Mouse (Mus musculus) megakaryocyte progenitor cell, adult 5-6 weeks (primary cell): Measurements from ENCODE around the gene Slc6a17. TPM values are rescaled to one million over a fixed set of nuclear protein-coding genes. Genes with fewer than 3 reads are reported as not detected.

ENCODE experiments used
- ATAC-seq: replicated peaks from 2 replicates; pipeline ENCODE4 v1.8.0; 2016; ENCODE audit warnings: mild to moderate bottlenecking, moderate TSS enrichment, inconsistent platforms; ENCODE audit not compliant: poor library complexity
- total RNA-seq, 2 experiments: library from RNA; stranded (forward) in 1 of 2; stranded (reverse) in 1 of 2; fragments of 157-497, 149-512 nt in 1 of 2; fragments of 200-1000 nt in 1 of 2; gene quantifications; 2 replicates each; pipeline versions ENCODE4 v1.2.3 to v1.2.4; 2015 to 2017

Slc6a17 gene
- total RNA-seq, 2 experiments from 2014 or later: not detected

DNA sequence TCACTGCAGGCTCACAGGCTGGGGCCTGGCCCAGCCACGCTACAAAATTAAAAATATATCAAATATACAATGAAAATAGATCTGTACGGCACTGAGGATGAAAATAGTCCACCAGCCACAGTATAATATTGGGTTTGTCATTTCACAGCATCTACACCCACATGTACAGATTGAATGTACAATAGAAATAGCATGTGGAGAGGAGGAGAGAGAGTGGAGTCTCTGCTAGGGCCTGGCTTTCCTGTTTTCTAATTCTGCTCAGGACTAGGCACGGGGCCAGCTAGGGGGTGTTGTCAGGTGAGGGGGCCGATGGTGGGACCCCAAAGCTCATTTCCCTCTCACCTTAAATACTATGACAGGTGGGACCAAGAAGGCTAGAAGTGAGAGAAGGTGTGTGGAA lies 48.8 kb downstream of the Slc6a17 start:
- ATAC-seq: no peak

DNA sequence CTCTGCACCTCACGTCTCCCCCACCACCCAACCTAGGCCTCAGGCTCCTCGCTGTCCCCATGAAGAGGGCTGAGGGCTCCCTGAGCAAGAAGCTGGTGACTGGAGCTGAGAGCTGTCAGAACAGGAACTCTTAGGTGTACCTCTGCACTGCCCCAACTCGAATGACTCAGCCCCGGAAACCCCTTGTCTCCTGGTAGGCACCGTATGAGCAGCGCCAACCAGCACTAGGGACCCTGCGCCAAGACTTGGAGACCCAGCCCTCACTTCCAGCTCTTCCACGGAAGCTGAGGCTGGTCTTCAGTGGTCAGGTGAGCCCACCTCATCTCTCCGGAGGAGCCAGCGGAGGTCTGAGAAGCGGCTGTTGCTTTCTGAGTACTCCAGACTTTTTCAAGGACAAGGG lies 49.7 kb downstream of the Slc6a17 start:
- no peak for ATAC-seq

- peak; percentile 81 for ATAC-seq
Observed at GRCm38 (mm10) chr3:107466577-107466976, 51.2 kb downstream of the Slc6a17 start.

DNA sequence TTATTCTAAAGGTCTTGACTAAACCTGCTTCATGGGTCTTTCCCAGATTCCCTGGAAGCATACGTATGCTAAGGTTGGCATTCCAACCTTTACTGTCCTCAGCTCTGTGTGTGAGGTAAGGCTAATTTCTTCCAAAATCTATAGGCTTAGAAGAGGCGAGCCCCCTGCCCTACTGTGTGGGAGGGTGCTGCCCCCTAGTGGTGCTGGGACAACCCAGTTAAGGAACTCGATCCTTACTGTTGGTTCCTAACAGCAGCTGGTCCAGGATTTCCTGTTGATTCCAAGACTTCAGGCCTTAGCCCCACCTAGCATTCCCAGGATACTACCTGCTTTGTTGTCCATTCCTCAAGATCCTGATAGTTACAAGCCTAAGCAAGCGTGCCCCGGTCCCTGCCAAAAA lies 55.7 kb downstream of the Slc6a17 start:
- ATAC-seq: peak; percentile 59

DNA sequence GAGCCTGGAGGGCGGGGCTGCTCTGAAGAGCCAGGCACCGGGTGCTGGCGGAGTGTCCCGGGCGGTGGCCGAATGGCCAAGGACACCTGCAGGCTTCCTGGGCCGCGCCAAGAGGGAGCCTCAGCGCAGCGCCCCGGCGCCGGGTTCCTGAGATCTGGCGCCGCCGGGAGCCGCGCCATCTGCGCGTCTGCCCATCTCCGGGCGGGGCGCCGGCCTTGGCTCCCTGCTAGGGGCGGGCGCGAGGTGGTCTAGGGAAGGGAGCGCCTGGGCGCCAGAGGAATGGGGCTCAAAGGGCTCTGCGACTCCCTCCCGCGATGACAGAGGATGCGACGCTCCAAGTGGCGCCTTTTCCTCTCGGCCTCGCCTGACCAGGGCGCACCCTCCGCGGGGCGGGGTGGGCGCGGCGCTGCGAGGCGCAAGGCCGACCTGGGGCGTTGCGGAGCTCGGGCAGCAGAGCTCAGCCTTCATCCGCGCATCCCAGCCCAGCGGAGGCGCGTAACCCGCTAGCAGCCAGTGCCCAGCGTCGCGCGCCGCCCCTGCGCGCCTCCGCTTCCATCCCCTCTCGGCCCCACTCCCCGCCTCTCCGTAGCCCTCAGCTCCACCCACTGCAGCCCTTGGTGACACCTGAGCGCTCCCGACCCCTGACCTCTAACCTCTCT lies 57.9 kb downstream of the Slc6a17 start:
- no peak for ATAC-seq

DNA sequence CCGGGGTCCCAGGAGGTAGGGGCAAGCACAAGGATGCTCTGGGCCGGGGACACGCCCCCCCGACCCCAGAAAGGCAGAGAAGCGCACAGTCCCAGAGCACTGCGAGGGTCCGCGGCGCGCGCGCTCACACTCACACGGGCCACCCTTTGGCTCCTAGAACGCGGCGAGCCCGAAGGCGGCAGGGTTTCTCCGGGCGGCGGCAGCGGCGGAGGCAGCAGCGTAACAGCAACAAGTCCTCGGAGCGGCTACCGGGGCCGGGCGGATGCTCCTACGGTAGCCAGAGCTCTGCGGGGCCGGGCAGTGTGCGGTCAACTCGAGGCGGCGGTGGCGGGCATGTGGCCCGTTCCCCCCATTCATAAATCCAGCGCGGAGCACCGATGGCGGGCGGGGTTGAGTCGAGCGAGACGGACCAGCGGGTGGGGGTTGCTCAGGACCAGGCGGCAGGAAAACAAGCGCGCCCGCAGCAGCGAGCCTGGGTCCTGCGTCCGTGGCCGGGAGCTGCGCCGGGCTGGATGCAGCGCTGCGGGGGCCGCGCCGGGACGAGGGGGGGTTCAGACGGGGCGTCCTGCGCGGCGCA lies 58.5 kb downstream of the Slc6a17 start, which contains the start of gene Kcnc4:
TSS of gene Kcnc4 (minus strand) at position 357 of the 577 bp plus-strand sequence.
- no peak for ATAC-seq

DNA sequence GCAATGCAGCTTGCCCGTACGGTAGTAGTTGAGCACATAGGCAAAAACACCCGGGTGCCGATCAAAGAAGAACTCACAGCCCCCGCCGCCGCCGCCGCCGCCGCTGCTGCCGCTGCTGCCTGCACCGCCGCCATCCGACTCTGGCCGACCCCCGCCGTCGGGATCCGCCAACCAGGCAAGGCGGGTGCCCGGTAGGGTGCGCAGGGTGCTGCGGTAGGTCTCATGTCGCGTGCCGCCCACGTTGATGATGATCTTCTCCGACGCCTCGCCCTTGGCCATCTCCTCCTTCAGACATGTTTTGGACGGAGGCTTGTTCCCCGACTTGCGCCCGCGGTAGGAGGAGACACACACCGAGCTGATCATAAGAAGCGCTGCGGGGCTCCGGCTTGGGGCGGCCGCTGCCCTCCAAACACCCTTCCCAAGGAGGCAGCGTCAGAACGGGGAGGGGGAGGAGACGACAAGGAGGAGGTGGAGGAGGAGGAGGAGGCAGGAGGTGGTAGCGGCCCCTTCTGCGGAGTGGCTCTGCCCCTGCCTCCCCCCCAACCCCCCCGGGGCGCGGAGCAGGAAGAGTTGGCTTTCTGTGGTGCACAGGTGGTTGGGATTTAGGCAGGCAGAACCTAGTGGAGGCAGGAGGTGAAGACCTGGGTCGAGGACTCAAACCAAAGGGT lies 59.2 kb downstream of the Slc6a17 start:
- ATAC-seq: peak; percentile 49

DNA sequence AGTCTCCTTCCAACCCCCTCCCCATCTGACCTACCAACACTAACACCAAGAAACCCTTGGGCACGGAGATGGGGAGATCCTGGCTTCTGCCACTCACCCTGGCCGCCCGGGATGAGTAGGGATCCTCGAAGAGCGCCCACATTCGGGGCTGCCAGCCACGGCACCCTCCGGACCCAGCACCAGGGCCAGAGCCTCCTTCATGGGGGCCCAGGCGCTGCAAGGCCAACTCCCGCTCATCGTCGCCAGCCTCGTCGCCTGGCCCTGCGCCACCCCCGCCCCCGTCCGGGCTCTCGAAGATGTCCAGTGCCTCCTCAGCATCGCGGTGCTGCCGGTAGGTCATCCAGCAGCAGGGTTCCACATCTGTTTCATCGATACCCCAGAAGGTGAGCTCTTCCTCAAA lies 59.7 kb downstream of the Slc6a17 start:
- no peak for ATAC-seq

GRCm38 (mm10) chr3:107454280-107454679 lies 63.5 kb downstream of the Slc6a17 start:
- no peak for ATAC-seq

DNA sequence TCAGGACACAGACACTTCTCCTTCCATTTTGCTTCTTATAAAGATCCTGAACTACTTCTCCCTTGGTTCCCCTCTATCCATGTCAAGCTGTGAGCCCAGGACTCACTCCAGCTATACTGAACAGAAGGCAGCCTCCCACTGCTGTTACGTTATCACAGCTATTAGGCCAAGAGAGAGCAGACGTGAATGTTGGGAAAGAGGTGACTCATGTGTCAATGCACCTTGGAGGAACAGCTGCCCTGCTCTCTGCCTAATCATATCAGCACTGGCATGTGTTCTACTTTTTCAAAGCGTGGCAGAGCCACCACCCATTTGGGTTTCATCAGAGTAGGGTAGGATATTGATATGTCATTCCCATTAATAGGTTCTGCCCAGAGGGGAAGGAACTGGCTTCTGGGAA lies 71.0 kb downstream of the Slc6a17 start:
- ATAC-seq: no peak

GRCm38 (mm10) chr3:107443866-107444265 lies 74.0 kb downstream of the Slc6a17 start:
- ATAC-seq: no peak

DNA sequence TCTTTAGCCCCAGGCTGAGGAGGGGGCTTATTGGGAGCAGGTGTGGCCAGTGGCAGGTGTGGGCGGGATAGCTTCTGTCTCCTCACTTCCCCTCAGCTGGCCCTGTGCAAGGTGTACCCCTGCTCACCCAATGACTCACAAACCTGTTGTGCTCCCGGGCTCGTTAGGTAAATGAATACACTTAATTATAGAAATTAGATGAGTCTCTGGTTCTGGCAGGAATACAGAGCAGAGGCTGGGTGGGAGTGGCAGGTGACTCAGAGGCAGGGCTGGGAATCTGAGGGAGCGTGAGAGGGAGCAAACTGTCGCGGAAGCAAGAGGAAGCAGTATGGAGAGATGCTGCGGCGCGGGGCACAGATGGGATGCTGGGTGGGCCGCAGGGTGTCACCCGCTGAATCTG lies 75.6 kb downstream of the Slc6a17 start:
- no peak for ATAC-seq

- no peak for ATAC-seq
Observed at GRCm38 (mm10) chr3:107441306-107441705, 76.5 kb downstream of the Slc6a17 start.

DNA sequence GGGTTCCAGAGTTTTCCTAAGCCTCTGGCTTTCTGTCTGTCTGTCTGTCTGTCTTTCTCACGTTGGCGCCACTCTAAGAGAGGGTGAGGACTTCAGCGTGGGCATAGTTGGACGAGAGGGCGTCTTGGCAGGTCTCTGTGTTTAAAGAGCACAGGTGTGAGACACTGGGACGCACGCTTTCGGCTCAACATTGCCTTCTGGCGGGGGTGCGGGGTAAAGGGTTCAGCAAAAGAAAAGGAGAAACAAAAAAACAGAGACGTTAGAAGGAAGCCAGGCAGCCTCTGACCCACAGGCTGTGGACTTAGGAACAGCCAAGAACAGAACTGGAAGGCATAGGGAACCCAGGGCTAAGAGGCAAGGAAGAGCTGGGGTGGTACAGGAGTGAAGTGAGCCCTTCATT lies 78.5 kb downstream of the Slc6a17 start:
- no peak for ATAC-seq

DNA sequence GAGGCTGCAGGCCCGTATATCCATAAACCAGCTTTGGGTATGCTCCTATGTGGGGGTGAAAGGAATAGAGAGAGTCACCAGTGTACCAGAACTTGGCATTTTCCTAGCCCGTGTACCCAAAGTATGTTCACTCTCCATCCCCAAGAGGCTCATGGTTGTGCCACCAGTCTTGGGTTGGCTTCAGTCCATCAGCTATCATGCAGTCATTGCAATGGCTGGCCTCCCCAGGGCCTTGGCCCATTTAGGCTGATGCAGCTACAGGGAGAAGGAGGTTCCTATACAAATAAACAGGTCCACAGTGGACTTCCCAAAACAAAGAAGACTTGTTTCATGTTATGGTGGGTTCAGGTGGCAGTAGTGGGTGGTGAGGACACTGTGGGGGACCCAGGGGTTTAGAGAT lies 80.2 kb downstream of the Slc6a17 start:
- ATAC-seq: no peak

DNA sequence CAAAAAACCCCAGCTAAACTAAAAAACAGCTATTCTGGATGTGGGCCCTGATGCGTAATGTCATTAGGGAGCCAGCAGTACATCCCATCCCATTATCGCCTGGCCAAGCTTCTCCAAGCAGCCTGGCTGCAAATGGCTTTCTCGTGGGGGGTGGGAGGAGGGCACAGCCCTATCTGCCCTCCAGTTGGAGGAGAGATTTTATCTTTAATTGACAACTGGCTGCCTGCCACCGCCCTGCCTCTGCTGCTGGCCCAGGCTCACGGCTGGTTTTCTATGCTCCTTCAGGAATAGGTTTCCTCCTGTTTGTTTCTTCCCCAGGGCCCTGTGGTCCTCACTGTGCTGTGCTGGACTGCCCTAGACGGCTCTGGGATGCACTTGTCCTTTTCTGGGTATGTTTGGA lies 81.4 kb downstream of the Slc6a17 start:
- ATAC-seq: no peak

GRCm38 (mm10) chr3:107433614-107434013 lies 84.2 kb downstream of the Slc6a17 start:
- ATAC-seq: no peak

DNA sequence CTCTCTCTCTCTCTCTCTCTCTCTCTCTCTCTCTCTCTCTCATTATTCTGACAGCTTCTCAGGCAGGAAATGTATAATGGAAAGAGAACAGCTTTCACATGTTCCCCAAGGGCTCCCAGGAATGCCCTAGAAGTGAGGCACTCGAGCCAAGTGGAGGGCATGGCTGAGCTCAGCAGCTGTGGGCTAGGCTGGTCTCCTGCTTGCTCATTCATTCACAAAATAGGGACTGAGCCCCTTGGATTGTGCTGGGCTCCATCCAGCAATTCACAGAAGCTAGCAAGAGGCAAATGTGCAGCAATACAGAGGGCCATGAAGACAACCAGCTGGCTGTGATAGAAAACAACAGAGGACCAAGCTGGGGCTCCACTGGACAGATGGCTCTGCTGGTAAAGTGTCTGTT lies 86.5 kb downstream of the Slc6a17 start:
- ATAC-seq: no peak

GRCm38 (mm10) chr3:107424258-107425041 lies 93.4 kb downstream of the Slc6a17 start:
- no peak for ATAC-seq

- ATAC-seq: no peak
Observed at GRCm38 (mm10) chr3:107420156-107420555, 97.7 kb downstream of the Slc6a17 start.
